8 mouse cellular contexts compared by ENCODE assay signal in the genomic region with DNA sequence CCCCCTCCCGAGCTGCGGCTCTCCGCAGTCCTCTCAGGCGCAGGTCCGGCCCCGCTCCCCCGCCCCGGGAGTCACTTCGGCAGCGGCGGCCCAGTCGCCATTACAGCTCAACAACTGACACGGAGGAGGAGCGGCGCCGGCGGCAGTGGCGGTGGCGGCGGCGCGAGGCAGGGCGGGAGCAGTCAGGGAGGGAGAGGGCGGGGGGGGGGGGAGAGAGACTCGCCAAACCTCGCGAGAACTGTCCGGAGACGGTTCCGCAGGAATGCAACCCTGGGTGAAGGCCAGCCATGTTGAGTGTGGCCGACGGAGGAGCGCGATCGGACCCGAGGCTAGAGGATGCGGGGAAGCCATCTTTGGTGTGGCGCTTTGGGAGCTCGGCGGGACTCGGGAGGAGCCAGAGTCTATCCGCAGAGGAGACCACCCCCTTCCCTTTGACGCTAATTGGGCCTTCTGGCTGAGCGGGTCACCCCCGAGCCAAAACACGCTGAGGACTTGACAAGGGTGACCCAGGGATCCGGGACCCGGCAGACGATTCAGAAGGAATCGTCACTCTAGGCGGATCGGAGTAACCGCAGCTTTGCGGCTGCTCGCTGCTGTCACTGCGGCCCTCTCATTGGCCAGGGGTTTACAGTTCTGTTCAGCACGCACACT. TPM values are rescaled to one million over a fixed set of nuclear protein-coding genes. Genes with fewer than 3 reads are reported as not detected.
DNase-seq lines count a peak whose midpoint lies in the region; ATAC-seq and TF ChIP-seq lines count a peak whose summit lies in the region.

A gene (minus strand): TSS at position 188 of the 651 bp plus-strand sequence.

- intact Hi-C loops in gastrocnemius, adult 2 months (cut with DNase I) = loop anchor here (1.0 kb wide), 1 partner anchor 61 kb away; no protein-coding TSS in a partner anchor
- intact Hi-C loops in left cerebral cortex, adult 2 months (cut with DNase I) = loop anchor here (1.0 kb wide), 1 partner anchor 63 kb away; a partner anchor contains a TSS

- H3K9ac ChIP-seq in hindbrain, postnatal 0 days (replicated peaks; ENCODE audit: low read length) = peak within 1 kb of the TSS; percentile 99

- peak; percentile 94 for ATAC-seq in common myeloid progenitor, adult 5-6 weeks (replicated peaks; ENCODE audit: low read depth, poor library complexity, severe bottlenecking)
- peak; percentile 99 for ATAC-seq in hindbrain, postnatal 0 days
- ATAC-seq in megakaryocyte, adult 5-6 weeks (ENCODE audit: poor library complexity, severe bottlenecking) = peak; percentile 90

- DNase-seq in ZHBTc4 (ENCODE audit: low read depth, low spot score) = peak; percentile 98
- peak; percentile 99 for DNase-seq in gastrocnemius, adult 2 months
- peak; percentile 99 for DNase-seq in hindbrain, postnatal 0 days (ENCODE audit: low spot score)
- DNase-seq in left cerebral cortex, adult 2 months (ENCODE audit: extremely low spot score in 1 of 2, low spot score in 2 of 2) = peak; percentile 93 to 96
- peak; percentile 97 for DNase-seq in right cerebral cortex, adult 2 months (ENCODE audit: low spot score in 2 of 2)
- peak; percentile 97 for DNase-seq in urinary bladder, postnatal 14 days (ENCODE audit: low spot score)

- H3K9me3 ChIP-seq in hindbrain, postnatal 0 days (ENCODE audit: low read length) = no peaks in the 10 kb centered on the region

- TF ChIP-seq CTCF in gastrocnemius, adult 2 months (IDR thresholded peaks at IDR 0.05) = no peak
- TF ChIP-seq CTCF in hindbrain, postnatal 0 days (IDR thresholded peaks at IDR 0.05; ENCODE audit: low read depth) = no peak
- TF ChIP-seq CTCF in left cerebral cortex, adult 2 months (IDR thresholded peaks at IDR 0.05) = no peak

- H3K4me2 ChIP-seq in hindbrain, postnatal 0 days (ENCODE audit: low read depth, low read length) = peak within 1 kb of the TSS; percentile 86

- H3K36me3 ChIP-seq in hindbrain, postnatal 0 days (ENCODE audit: insufficient read depth, low read length) = no peaks in the 10 kb centered on the region

- H3K27me3 ChIP-seq in hindbrain, postnatal 0 days (ENCODE audit: insufficient read depth, low read length) = no peaks in the 10 kb centered on the region

- H3K4me3 ChIP-seq in gastrocnemius, adult 2 months = peak within 1 kb of the TSS; percentile 80
- H3K4me3 ChIP-seq in hindbrain, postnatal 0 days (ENCODE audit: low read length) = peak within 1 kb of the TSS; percentile 100
- H3K4me3 ChIP-seq in left cerebral cortex, adult 2 months = peak within 1 kb of the TSS; percentile 91

- under 1% methylated on average over 51 of the region's 57 CpGs for WGBS in hindbrain, postnatal 0 days

- H3K4me1 ChIP-seq in hindbrain, postnatal 0 days (ENCODE audit: insufficient read depth, low read length) = peaks cover 10% of the 10 kb centered on the region; the same call in 1 of the 2 replicates

- H3K27ac ChIP-seq in gastrocnemius, adult 2 months = peak within 1 kb of the TSS; percentile 94
- H3K27ac ChIP-seq in hindbrain, postnatal 0 days = peak within 1 kb of the TSS; percentile 95
- H3K27ac ChIP-seq in left cerebral cortex, adult 2 months = peak within 1 kb of the TSS; percentile 98

RNA-seq across cellular contexts. Expression of the gene that starts here (rescaled TPM):
- total RNA-seq in common myeloid progenitor, adult 5-6 weeks (2017) = 57.7 and 78.7 TPM in 2 replicates
- total RNA-seq in gastrocnemius, adult 2 months (2021) = 10 to 100 TPM; 39.6 to 41.6 TPM
- 20.1 and 27.9 TPM in 2 replicates for total RNA-seq in hindbrain, postnatal 0 days (2014; rRNA removed)
- 11.2 and 11.8 TPM in 2 replicates for polyA plus RNA-seq in hindbrain, postnatal 0 days (2015; fragmentation: Nextera tagmentation; extraction: Ambion mirVana)
- total RNA-seq in left cerebral cortex, adult 2 months (2021) = 10 to 100 TPM; 47.4 to 50.4 TPM
- total RNA-seq in megakaryocyte, adult 5-6 weeks (2015) = 63.2 and 71.0 TPM in 2 replicates
- 56.6 and 73.9 TPM in 2 replicates for total RNA-seq in megakaryocyte, adult 5-6 weeks (2017)

Comparison
In these comparisons a context has a peak if more than half of its experiments do, and no peak if none do; other contexts are left out.
1. Peak in every context shown above with its lines: DNase-seq, ATAC-seq, H3K4me3 ChIP-seq and H3K27ac ChIP-seq.